Mouse (Mus musculus): Measurements from ENCODE around the gene Cfp. TPM values are rescaled to one million over a fixed set of nuclear protein-coding genes. Genes with fewer than 3 reads are reported as not detected.

The Cfp gene
- total RNA-seq (2023) = 10 to 100 TPM; 28.6 to 45.4 TPM

GRCm38 (mm10) chrX:20931364-20931763 is at the start of gene Cfp:
Gene Cfp (minus strand): TSS chrX:20931555.

GRCm38 (mm10) chrX:20961477-20962378 is 30.4 kb upstream of the Cfp start, which contains the start of gene Uxt:
Gene Uxt (minus strand): TSS chrX:20962017.

GRCm38 (mm10) chrX:20950191-20950880 is 19.0 kb upstream of the Cfp start, which contains the start of gene Elk1:
Gene Elk1 (minus strand): TSS chrX:20950608.

GRCm38 (mm10) chrX:20920844-20921364 is 10.5 kb downstream of the Cfp start, which contains the start of gene Syn1:
Gene Syn1 (minus strand): TSS chrX:20921004.

Other genes with a start within 250 kb of the Cfp start
- 100 to 1,000 TPM in 1 of 2 experiments, 10 to 100 TPM in 1; 84.2 to 117 TPM for gene Cdk16, start 243.6 kb downstream of the Cfp start, total RNA-seq (2023)
- gene Usp11, start 227.6 kb downstream of the Cfp start, total RNA-seq (2023) = 10 to 100 TPM; 34.3 to 41.1 TPM
- 100 to 1,000 TPM; 154 to 180 TPM for gene Araf, start 133.7 kb downstream of the Cfp start, total RNA-seq (2023)
- gene Timp1, start 61.4 kb downstream of the Cfp start, total RNA-seq (2023) = not detected
- gene Syn1, start 10.6 kb downstream of the Cfp start, total RNA-seq (2023) = under 1 TPM; 0.18 to 0.32 TPM
- 10 to 100 TPM; 17.0 to 24.4 TPM for gene Elk1, start 19.1 kb upstream of the Cfp start, total RNA-seq (2023)
- 10 to 100 TPM; 41.4 to 42.0 TPM for gene Uxt, start 30.5 kb upstream of the Cfp start, total RNA-seq (2023)
- gene Zfp182, start 130.8 kb upstream of the Cfp start, total RNA-seq (2023) = 10 to 100 TPM; 19.1 to 29.7 TPM
- not detected for gene Spaca5, start 136.9 kb upstream of the Cfp start, total RNA-seq (2023)
- 1 to 10 TPM in 1 of 2 experiments, under 1 TPM in 1; 0.78 to 1.1 TPM for gene Zfp300, start 158.0 kb upstream of the Cfp start, total RNA-seq (2023)
- gene Ssxa1, start 184.3 kb upstream of the Cfp start, total RNA-seq (2023) = not detected
- not detected for gene Gm21876, start 244.1 kb upstream of the Cfp start, total RNA-seq (2023)

Measured in B cell, adult 67 days (primary cell).